Mouse (Mus musculus): ENCODE data around the gene Skor1. TPM values are rescaled to one million over a fixed set of nuclear protein-coding genes. Genes with fewer than 3 reads are reported as not detected.

Skor1 gene
- polyA plus RNA-seq, 1 experiment: not detected

DNA sequence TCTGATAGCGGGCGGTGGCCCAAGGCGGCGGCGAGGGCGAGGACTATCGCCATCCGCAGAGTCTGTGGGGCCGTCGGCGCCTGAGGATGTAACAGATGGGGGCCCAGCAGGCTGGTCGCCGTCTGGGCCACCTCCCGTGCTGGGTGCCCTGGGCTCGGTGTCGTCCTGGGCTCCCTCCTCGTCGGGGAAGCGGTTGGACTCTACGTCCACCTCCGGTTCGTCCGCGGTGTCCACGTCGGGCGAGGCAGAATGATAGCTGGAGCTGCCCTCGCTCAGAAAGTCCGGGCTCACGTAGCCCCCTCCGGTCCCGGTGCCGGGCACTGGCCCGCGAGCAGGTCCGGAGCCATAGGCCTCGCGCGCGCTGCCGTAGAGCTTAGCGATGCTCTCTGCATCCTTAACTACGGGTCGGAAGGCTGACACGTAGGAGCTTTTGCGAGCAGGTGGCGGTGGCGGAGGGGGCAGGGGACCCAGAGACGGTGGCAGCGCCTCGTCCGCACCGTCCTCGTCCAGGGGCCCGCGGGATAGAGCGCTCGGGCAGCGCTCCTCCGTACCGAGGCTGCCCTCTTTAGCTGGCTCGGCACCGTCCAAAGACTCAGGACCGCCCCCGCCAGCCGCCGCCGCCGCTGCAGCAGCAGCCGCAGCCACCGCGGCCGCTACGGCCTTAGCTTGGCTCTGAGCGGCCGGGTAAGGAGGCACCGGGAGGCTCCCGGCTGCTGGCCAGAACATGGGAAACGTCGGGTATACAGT is 4.1 kb downstream of the Skor1 start:
- no peak overlapping the region for H3K27ac ChIP-seq (ENCODE audit: insufficient read depth, low read length)
- H3K4me3 ChIP-seq (ENCODE audit: insufficient read depth, low read length): no peak overlapping the region
- TF ChIP-seq CTCF (IDR thresholded peaks at IDR 0.05; ENCODE audit: borderline replicate concordance, insufficient read depth, low read length) (no peak), POLR2A (IDR thresholded peaks at IDR 0.05; ENCODE audit: low read depth, low read length) (no peak)
- H3K4me1 ChIP-seq (ENCODE audit: control insufficient read depth, insufficient read depth, low read length): no peaks in the 10 kb centered on the region

DNA sequence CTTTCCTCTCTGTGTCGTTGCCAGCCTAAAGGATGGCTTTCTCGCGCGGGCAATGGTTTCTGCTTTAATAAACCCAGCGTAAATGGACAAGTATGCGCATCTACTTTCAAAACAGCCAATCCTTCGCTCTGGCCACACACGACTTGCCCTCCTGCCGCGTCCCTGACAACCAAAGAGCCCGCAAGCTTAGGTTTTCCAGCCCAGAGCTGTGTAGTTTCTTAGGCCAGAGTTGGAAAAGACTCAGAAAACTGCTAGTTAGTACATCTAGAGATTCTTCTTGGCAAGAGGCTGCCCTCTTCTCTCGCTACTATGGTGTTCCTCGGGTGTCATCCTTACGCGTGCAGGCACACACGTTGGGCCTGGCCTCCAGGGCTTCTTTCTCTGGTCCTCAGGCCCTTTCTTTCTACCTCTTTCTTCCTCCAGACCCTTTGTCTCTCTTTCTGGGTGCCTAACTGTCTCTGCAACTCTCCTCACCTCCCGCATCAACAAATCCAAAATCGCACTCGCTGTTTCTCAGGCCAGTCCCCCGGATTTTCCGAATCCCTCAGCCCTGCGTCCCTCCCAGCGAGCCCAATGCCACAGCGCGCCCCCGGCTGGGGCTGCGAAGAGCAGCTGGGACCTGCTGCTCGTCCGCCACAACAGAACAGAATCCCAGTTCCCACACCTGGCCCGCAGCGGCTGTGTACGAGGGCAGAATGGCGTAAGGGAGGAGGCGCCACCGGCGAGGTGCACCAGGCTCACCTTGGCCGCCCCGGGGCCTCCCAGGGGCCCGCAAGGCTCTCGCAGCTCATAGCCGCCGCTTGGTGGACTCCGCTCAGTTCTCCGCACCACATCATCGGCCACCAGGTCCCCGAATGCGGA is 4.9 kb downstream of the Skor1 start:
- H3K4me1 ChIP-seq (ENCODE audit: control insufficient read depth, insufficient read depth, low read length): no peaks in the 10 kb centered on the region
- H3K4me3 ChIP-seq (ENCODE audit: insufficient read depth, low read length): no peak overlapping the region

DNA sequence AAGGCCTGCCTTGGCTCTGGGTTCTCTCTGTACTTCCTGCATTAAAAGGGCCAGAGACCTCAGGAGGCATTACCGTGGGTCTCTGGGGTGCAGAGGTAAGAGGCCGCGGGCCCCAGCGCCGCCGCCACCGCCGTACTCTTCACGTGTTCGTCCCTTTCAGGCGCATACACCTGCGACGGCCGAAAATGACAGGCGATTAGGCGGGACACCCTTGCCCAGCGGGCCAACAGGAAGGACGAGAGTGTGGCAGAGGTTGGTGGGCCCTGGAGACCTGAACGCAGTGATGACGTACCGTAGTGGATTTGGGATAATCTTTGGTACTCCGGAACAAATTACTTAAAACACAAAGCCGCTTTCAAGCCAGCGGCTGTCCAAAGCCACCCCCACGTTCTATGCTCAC is 5.5 kb downstream of the Skor1 start:
- no peak overlapping the region for H3K27ac ChIP-seq (ENCODE audit: insufficient read depth, low read length)
- TF ChIP-seq CTCF (IDR thresholded peaks at IDR 0.05; ENCODE audit: borderline replicate concordance, insufficient read depth, low read length) (no peak), POLR2A (IDR thresholded peaks at IDR 0.05; ENCODE audit: low read depth, low read length) (no peak)
- H3K4me3 ChIP-seq (ENCODE audit: insufficient read depth, low read length): no peak overlapping the region
- H3K4me1 ChIP-seq (ENCODE audit: control insufficient read depth, insufficient read depth, low read length): no peaks in the 10 kb centered on the region

More for the DNA sequence above, 4.9 kb downstream of the Skor1 start:
- H3K27ac ChIP-seq (ENCODE audit: insufficient read depth, low read length): no peak overlapping the region
- TF ChIP-seq CTCF (IDR thresholded peaks at IDR 0.05; ENCODE audit: borderline replicate concordance, insufficient read depth, low read length): no peak
- TF ChIP-seq POLR2A (IDR thresholded peaks at IDR 0.05; ENCODE audit: low read depth, low read length): no peak

DNA sequence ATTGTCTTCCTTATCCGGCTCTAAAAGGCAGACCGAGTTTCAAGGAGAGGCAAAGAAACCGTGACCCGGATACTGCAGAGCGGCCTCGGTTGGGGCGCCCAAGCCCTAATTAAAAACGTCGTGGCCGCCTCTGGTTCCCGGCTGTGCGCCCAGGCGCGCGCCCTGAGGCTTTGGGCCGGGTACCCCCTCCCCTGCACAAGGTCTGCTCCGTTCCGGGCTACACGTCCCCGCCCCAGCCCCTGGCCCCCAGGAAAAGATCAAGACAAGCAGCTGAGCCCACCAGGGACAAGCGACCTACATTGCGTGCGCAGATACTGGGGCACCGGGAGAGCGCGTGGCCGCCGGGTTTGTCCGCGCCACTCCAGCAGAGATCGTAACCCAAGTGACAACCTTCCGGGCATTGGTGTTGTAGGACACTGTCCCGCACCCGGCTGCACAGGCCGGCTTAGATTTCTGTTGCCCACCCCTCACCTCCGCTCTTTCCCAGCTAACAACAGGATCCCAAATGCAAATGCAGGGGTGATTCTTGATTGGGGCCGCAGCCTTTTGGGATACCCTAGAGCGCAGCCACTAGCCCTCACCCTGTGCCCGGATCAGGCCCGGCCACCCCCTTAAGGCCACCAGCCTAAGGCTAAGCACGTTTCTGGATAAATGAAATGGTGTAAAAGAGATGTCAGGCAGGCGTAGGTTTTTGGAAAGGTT is 6.3 kb downstream of the Skor1 start:
- no peaks in the 10 kb centered on the region for H3K4me1 ChIP-seq (ENCODE audit: control insufficient read depth, insufficient read depth, low read length)
- TF ChIP-seq CTCF (IDR thresholded peaks at IDR 0.05; ENCODE audit: borderline replicate concordance, insufficient read depth, low read length): no peak
- TF ChIP-seq POLR2A (IDR thresholded peaks at IDR 0.05; ENCODE audit: low read depth, low read length): no peak
- no peak overlapping the region for H3K4me3 ChIP-seq (ENCODE audit: insufficient read depth, low read length)
- no peak overlapping the region for H3K27ac ChIP-seq (ENCODE audit: insufficient read depth, low read length)

DNA sequence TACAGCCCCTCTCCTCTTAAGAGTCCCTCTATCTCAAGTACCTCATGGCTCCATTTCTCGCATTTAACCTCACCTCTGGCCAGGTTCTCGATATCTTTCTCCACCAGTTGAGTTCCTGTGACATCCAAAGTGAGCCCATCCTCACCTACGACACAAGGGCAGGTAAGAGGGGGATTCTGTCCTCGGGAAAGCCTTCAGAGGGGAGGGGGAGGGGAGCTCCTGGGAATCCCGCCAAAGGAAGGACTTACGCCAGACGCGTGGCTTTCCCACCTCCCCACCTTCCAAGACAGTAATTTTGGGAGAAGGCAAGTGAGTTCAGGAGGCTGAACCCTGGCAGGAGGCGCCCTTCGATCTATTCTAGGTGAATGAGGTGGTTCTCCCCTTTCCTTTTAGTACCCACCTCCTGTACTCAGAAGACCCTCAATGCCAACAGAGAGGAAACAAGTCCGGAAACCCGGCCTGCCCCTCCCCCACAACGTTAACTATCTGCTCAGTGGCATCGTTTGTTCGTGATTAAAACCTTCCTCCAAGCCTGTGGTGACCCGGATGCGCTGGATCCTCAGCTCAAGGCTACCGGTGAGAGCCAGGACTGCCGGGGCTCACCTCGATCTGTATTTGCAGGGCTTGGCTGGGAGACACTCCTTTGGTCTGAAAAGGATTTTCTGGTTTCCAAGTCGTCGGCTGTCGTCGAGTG is 7.0 kb downstream of the Skor1 start:
- TF ChIP-seq CTCF (IDR thresholded peaks at IDR 0.05; ENCODE audit: borderline replicate concordance, insufficient read depth, low read length): no peak
- no peak for TF ChIP-seq POLR2A (IDR thresholded peaks at IDR 0.05; ENCODE audit: low read depth, low read length)
- Histone ChIP-seq H3K4me3 (ENCODE audit: insufficient read depth, low read length) (no peak overlapping the region), H3K4me1 (ENCODE audit: control insufficient read depth, insufficient read depth, low read length) (no peaks in the 10 kb centered on the region), H3K27ac (ENCODE audit: insufficient read depth, low read length) (no peak overlapping the region)

DNA sequence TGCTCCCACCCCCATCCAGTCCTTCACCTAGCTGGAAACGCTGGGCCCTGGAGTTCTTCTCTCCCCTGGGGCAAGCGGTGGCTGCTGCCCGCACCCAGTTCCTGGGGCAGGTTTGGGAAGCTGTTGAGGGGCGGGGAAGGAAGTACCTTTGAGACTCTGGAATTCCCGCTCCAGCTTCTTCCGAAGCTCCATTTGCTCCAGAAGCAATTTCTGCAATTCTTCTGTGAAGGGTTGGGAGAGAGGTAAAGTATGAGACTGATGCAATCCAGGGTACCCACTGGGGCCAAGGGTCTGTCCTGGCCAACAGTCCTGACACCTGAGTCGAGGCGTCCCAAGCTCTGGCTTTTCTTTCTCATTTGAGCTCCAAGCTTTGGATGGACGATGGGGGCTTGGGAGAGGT is 8.6 kb downstream of the Skor1 start:
- Histone ChIP-seq H3K4me1 (ENCODE audit: control insufficient read depth, insufficient read depth, low read length) (peaks cover 4% of the 10 kb centered on the region; the same call in 1 of the 2 replicates), H3K27ac (ENCODE audit: insufficient read depth, low read length) (no peak overlapping the region), H3K4me3 (ENCODE audit: insufficient read depth, low read length) (no peak overlapping the region)
- TF ChIP-seq CTCF (IDR thresholded peaks at IDR 0.05; ENCODE audit: borderline replicate concordance, insufficient read depth, low read length): no peak
- no peak for TF ChIP-seq POLR2A (IDR thresholded peaks at IDR 0.05; ENCODE audit: low read depth, low read length)

DNA sequence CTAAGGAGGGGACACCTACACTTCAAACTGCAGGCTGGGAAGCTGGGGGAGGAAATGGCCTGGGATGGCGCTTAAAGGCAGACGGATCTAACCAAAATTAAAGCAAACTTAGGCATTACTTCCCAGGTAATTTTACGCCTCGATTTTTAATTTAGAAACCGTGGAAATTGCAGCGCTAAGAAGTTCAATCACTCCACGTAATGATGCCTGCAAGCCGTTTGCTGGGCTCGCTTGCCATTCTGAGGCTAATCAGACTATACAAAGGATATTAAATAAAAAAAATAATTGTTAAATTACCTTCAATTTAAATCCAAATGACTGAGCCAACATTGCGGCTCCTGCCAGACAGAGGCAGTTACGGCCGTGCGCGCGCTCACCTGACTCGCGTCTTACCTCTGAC is 9.1 kb downstream of the Skor1 start:
- no peak overlapping the region for H3K27ac ChIP-seq (ENCODE audit: insufficient read depth, low read length)
- H3K4me1 ChIP-seq (ENCODE audit: control insufficient read depth, insufficient read depth, low read length): peaks cover 4% of the 10 kb centered on the region; the same call in 1 of the 2 replicates
- TF ChIP-seq POLR2A (IDR thresholded peaks at IDR 0.05; ENCODE audit: low read depth, low read length) (no peak), CTCF (IDR thresholded peaks at IDR 0.05; ENCODE audit: borderline replicate concordance, insufficient read depth, low read length) (no peak)
- no peak overlapping the region for H3K4me3 ChIP-seq (ENCODE audit: insufficient read depth, low read length)

DNA sequence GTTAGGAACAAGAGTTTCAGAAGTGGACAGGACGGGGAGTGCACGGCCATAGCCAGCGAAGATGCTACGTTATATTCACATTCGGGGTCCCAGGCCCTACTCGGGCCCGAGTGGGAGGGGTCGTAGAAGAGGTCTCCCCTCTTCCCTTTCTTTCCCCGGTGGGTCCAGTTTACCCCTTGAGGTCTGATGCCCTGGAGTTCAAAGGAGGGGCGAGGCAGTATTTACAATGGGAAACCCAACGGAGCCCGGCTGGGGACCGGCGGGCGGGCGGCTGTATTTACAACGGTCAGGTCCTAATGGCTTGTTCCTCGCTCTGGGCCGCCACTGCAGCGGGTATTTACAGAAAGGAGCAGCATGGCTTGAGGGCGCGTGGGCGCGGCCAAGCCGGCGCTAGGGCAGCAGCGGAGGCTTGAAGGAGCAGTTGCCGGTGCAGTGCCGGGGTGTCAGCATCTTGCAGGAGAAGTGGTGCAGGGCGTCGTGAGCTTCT is 10.2 kb downstream of the Skor1 start:
- Histone ChIP-seq H3K4me1 (ENCODE audit: control insufficient read depth, insufficient read depth, low read length) (peaks cover 6% of the 10 kb centered on the region; the same call in 1 of the 2 replicates), H3K4me3 (ENCODE audit: insufficient read depth, low read length) (no peak overlapping the region), H3K27ac (ENCODE audit: insufficient read depth, low read length) (no peak overlapping the region)
- TF ChIP-seq CTCF (IDR thresholded peaks at IDR 0.05; ENCODE audit: borderline replicate concordance, insufficient read depth, low read length): no peak
- TF ChIP-seq POLR2A (IDR thresholded peaks at IDR 0.05; ENCODE audit: low read depth, low read length): no peak

DNA sequence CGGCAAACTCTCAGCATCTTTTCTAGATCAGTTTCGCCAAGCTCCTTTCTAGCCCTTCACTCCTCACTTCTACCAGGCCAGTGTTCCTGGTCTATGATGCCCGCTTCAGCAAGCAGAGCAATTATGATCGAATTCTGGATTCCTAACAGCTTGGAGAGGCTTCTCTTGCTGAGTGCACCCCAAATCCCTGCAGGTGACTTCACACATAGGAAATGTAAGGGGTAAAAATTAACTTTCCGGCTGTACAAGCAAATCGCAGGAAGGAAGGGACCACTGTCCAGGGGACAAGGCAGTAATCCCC is 11.2 kb downstream of the Skor1 start:
- no peak overlapping the region for H3K27ac ChIP-seq (ENCODE audit: insufficient read depth, low read length)
- H3K4me1 ChIP-seq (ENCODE audit: control insufficient read depth, insufficient read depth, low read length): peaks cover 8% of the 10 kb centered on the region; the same call in 1 of the 2 replicates
- no peak overlapping the region for H3K4me3 ChIP-seq (ENCODE audit: insufficient read depth, low read length)
- TF ChIP-seq CTCF (IDR thresholded peaks at IDR 0.05; ENCODE audit: borderline replicate concordance, insufficient read depth, low read length): no peak
- TF ChIP-seq POLR2A (IDR thresholded peaks at IDR 0.05; ENCODE audit: low read depth, low read length): no peak

All from embryonic fibroblast, embryonic 13.5 days (primary cell).